Mouse (Mus musculus): ENCODE measurements around the gene Mtg2.

DNA sequence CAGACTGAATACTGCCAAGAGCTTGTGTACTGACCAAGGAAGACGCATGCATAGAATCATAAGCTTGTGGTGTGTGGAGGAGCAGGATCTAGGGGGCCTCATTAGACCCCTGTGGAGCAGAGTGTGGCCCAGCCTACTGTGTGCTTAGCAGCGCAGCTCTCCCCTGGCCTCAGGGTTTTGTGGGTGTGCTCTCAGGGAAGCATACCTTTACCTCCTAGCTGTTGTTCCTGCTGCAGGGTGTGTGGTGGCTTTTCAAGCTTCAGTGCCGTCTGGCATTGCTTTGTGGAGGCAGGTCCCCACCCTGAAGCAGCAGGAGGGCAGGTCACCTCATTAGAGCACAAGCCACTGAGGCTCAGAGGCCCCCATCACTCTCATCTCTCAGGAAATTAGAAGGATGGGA is 7.2 kb downstream of the Mtg2 start:
- no peak for TF ChIP-seq CTCF (IDR thresholded peaks at IDR 0.05; ENCODE audit: insufficient read depth, low read depth, low read length)
- TF ChIP-seq POLR2A (IDR thresholded peaks at IDR 0.05; ENCODE audit: insufficient read depth, low read depth, low read length), result no peak
